Mouse (Mus musculus) lung, postnatal 0 days (tissue): ENCODE measurements around the gene 1700007K13Rik. TPM values are rescaled to one million over a fixed set of nuclear protein-coding genes. Genes with fewer than 3 reads are reported as not detected.
A peak's percentile ranks its signal among the peaks of the same experiment; 100 is the strongest.

Source experiments
- ATAC-seq: fragments of 200-750 bp; cut with Nextera tagmentation; 2 replicates; pipeline ENCODE4 v1.8.0; 2017; ENCODE audit warnings: moderate library complexity
- DNase-seq: peaks from one replicate; pipeline ENCODE4 v3.0.0-alpha.2; 2016; ENCODE audit warnings: low spot score
- H3K27ac ChIP-seq: fragments of 300-500 bp; sonication (generic); 2 replicates; pipeline ENCODE4 v1.5.1; 2014; ENCODE audit warnings: antibody characterized with exemption, mild to moderate bottlenecking, low read length, mixed read lengths
- H3K27me3 ChIP-seq: fragments of 300-500 bp; sonication (generic); replicated peaks from 2 replicates; pipeline ENCODE4 v1.6.1; 2014; ENCODE audit warnings: low read length, mixed read lengths; ENCODE audit not compliant: insufficient read depth
- H3K36me3 ChIP-seq: fragments of 300-500 bp; sonication (generic); 2 replicates; pipeline ENCODE4 v1.6.1; 2014; ENCODE audit warnings: low read length, mixed read lengths; ENCODE audit not compliant: insufficient read depth
- H3K4me1 ChIP-seq: fragments of 300-500 bp; sonication (generic); 2 replicates; pipeline ENCODE4 v1.6.1; 2014; ENCODE audit warnings: antibody characterized with exemption, low read depth, low read length, mixed read lengths; ENCODE audit not compliant: insufficient read depth
- H3K4me2 ChIP-seq: fragments of 300-500 bp; sonication (generic); replicated peaks from 2 replicates; pipeline ENCODE4 v1.6.1; 2014; ENCODE audit warnings: low read depth, mild to moderate bottlenecking, low read length, moderate library complexity, mixed read lengths
- H3K4me3 ChIP-seq: fragments of 300-500 bp; sonication (generic); 2 replicates; pipeline ENCODE4 v1.5.1; 2014; ENCODE audit warnings: low read depth, low read length
- H3K9ac ChIP-seq: fragments of 300-500 bp; sonication (generic); replicated peaks from 2 replicates; pipeline ENCODE4 v1.6.1; 2014; ENCODE audit warnings: low read depth, mild to moderate bottlenecking
- H3K9me3 ChIP-seq: fragments of 300-500 bp; sonication (generic); 2 replicates; pipeline ENCODE4 v1.6.1; 2016; ENCODE audit warnings: low read length, mixed read lengths
- CTCF ChIP-seq: IDR thresholded peaks from 2 replicates; pipeline ENCODE4 v1.5.1; 2016; ENCODE audit warnings: antibody characterized with exemption, mild to moderate bottlenecking
- EP300 ChIP-seq: IDR thresholded peaks from 2 replicates; pipeline ENCODE4 v1.6.1; 2016; ENCODE audit warnings: antibody characterized with exemption, mild to moderate bottlenecking, control low read depth
- WGBS: fragments of 180-500 bp; shearing (Covaris S2); extraction: QIAGEN DNeasy Blood & Tissue Kit; methylation state at CpG from one replicate; pipeline ENCODE4 v1.1.7; 2014; 5-methylcytosine and 5-hydroxymethylcytosine counted together
- polyA plus RNA-seq: library from polyadenylated mRNA; unstranded; fragments of >200 nt; fragmentation: Nextera tagmentation; extraction: Ambion mirVana; gene quantifications from 2 replicates; pipeline ENCODE4 v1.2.1, GENCODE M21; 2015

1700007K13Rik gene
- polyA plus RNA-seq, 1 experiment from 2014 or later: 13.5 TPM

DNA sequence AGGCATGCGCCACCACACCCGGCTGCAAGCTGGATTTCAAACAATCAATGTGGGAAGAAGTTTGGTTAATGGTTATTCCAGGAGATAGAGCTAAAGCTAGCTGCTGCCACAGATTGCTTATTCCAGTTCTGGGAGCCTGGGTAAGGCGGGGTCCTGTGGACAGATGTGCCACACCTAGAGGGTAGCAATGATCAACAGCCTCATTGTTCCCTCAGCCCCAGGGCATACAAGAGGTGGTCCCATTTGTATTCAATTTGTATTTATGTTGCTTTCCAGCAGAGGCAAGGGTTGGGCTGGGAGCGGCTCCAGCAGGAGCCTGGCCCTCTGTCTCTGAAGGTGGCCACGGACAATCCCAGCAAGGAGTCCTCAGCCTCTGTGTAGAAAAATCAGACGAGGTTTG lies 40.2 kb upstream of the 1700007K13Rik start:
- 81% methylated on average over 6 of the region's 6 CpGs for WGBS

DNA sequence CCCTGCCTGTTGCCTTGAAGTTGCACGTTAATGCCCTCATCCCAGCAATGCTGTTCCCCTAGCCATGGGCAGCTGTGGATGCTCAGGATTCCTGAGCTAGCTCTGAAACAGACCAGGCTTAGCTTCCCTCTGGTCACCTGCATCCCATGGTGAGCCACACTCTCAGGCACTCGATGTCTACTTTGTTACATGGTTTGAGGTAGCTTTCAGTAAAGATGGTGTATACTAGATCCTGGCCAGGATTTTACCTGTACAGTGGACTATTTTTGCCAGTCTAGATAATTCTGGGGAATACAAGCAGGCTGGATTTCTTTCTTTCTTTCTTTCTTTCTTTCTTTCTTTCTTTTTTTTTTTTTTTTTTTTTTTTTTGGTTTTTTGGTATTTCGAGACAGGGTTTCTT lies 39.7 kb upstream of the 1700007K13Rik start, which contains the start of gene Gm10134:
Gm10134 (plus strand) TSS at position 301 of the 400 bp plus-strand sequence.
- Histone ChIP-seq H3K27me3 (no peaks in the 10 kb centered on the region), H3K4me3 (no peak within 1 kb of the TSS), H3K36me3 (no peaks in the 10 kb centered on the region), H3K9ac (no peak within 1 kb of the TSS), H3K4me2 (no peak within 1 kb of the TSS), H3K9me3 (no peaks in the 10 kb centered on the region), H3K4me1 (no peaks in the 10 kb centered on the region), H3K27ac (no peak within 1 kb of the TSS)
- TF ChIP-seq EP300 (no peak), CTCF (no peak)
- DNase-seq: no peak
- ATAC-seq: no peak
- WGBS: 55% methylated on average over 3 of the region's 3 CpGs

More for the DNA sequence above, 40.2 kb upstream of the 1700007K13Rik start:
- H3K9ac ChIP-seq: no peak overlapping the region
- H3K4me3 ChIP-seq: no peak overlapping the region
- no peaks in the 10 kb centered on the region for H3K4me1 ChIP-seq
- H3K27ac ChIP-seq: no peak overlapping the region
- ATAC-seq (no peak), DNase-seq (no peak)
- H3K9me3 ChIP-seq: no peaks in the 10 kb centered on the region
- H3K27me3 ChIP-seq: no peaks in the 10 kb centered on the region
- TF ChIP-seq CTCF (no peak), EP300 (no peak)
- H3K4me2 ChIP-seq: no peak overlapping the region
- no peaks in the 10 kb centered on the region for H3K36me3 ChIP-seq

DNA sequence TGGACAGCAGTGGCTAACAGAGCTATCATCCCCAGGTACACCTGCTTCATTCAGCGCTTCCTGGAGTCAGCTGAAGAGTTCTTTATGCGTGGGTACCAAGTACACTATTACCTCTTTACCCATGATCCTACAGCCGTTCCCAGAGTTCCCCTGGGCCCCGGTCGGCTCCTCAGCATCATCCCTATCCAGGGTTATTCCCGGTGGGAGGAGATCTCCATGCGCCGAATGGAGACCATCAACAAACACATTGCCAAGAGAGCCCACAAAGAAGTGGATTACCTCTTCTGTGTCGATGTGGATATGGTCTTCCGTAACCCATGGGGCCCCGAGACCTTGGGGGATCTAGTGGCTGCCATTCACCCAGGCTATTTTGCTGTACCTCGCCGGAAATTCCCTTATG lies 38.5 kb upstream of the 1700007K13Rik start:
- no peaks in the 10 kb centered on the region for H3K4me1 ChIP-seq
- no peak overlapping the region for H3K27ac ChIP-seq
- ATAC-seq (no peak), DNase-seq (no peak)
- H3K36me3 ChIP-seq: no peaks in the 10 kb centered on the region
- WGBS: 87% methylated on average over 13 of the region's 13 CpGs
- no peak overlapping the region for H3K4me2 ChIP-seq
- H3K9me3 ChIP-seq: no peaks in the 10 kb centered on the region
- H3K9ac ChIP-seq: no peak overlapping the region
- H3K4me3 ChIP-seq: no peak overlapping the region
- no peaks in the 10 kb centered on the region for H3K27me3 ChIP-seq
- TF ChIP-seq EP300: no peak
- no peak for TF ChIP-seq CTCF

DNA sequence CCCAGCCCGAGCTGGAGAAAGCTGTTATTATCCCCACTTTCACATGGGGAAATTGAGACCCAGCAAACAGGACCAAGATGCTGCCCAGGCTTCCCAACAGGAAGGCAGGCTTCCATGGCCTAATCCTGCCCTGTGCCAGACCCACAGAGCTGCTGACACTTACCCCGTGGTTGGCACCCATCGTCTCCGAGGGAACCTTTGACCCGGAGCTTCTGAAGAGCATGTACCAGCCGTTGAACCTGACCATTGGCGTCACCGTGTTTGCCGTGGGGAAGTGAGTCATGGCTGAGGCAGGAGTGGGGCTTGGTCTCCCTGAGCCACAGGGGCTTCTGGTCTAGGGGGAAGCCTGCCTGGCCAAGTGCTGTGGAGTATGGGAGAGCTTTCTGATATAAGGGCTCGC lies 36.9 kb upstream of the 1700007K13Rik start:
- Histone ChIP-seq H3K9ac (no peak overlapping the region), H3K27me3 (no peaks in the 10 kb centered on the region), H3K4me2 (no peak overlapping the region), H3K4me1 (no peaks in the 10 kb centered on the region), H3K9me3 (no peaks in the 10 kb centered on the region), H3K36me3 (no peaks in the 10 kb centered on the region), H3K27ac (no peak overlapping the region), H3K4me3 (no peak overlapping the region)
- TF ChIP-seq CTCF (no peak), EP300 (no peak)
- DNase-seq (no peak), ATAC-seq (no peak)
- WGBS: 67% methylated on average over 10 of the region's 10 CpGs

DNA sequence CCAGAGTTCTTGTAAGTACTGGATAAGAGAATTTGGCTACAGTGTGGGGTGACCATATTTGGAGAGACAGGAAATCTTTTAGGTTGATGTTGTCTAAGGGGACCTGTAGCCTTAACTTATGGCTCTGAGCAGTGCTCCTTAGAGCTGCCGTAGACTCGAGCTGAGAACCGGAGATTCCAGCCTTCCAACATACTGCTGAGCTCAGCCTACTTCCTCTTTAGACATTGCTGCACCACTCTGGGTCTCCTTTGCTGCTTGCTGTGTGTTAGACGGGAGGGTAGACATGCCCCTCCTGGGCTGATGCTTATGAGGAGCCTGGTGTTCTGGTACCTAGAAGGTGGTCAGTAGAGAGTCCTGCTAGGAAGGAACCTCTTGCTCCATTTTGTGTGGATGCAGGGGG lies 32.3 kb upstream of the 1700007K13Rik start:
- no peak overlapping the region for H3K9ac ChIP-seq
- H3K4me3 ChIP-seq: no peak overlapping the region
- no peaks in the 10 kb centered on the region for H3K4me1 ChIP-seq
- no peaks in the 10 kb centered on the region for H3K9me3 ChIP-seq
- TF ChIP-seq CTCF (no peak), EP300 (no peak)
- DNase-seq: no peak
- no peak for ATAC-seq
- H3K36me3 ChIP-seq: no peaks in the 10 kb centered on the region
- no peak overlapping the region for H3K27ac ChIP-seq
- no peak overlapping the region for H3K4me2 ChIP-seq
- WGBS: 71% methylated on average over 4 of the region's 4 CpGs
- no peaks in the 10 kb centered on the region for H3K27me3 ChIP-seq

DNA sequence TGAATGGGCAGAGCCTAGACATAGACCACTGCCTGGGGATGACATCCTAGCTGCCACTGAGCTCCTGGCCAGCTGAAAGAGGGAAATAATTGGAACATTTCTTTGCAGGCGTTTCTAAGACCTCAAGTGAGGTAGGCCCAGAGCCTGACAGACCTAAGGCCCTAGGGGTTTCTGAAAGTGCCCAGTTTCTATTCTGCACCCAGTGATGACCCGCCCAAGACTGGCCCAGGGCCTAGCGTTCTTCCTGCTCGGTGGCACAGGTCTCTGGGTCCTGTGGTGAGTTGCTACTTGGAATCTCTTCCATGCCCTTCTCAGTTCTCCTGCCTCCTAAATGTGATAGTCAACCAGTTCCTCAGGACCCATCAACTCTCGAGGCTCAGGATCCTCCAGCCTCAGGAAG lies 31.4 kb upstream of the 1700007K13Rik start:
- H3K9me3 ChIP-seq: no peaks in the 10 kb centered on the region
- H3K27me3 ChIP-seq: no peaks in the 10 kb centered on the region
- H3K9ac ChIP-seq: no peak overlapping the region
- no peak overlapping the region for H3K27ac ChIP-seq
- H3K36me3 ChIP-seq: no peaks in the 10 kb centered on the region
- no peak for ATAC-seq
- TF ChIP-seq CTCF: no peak
- no peak for TF ChIP-seq EP300
- DNase-seq: no peak
- H3K4me1 ChIP-seq: no peaks in the 10 kb centered on the region
- no peak overlapping the region for H3K4me2 ChIP-seq
- 83% methylated on average over 5 of the region's 5 CpGs for WGBS
- H3K4me3 ChIP-seq: no peak overlapping the region

DNA sequence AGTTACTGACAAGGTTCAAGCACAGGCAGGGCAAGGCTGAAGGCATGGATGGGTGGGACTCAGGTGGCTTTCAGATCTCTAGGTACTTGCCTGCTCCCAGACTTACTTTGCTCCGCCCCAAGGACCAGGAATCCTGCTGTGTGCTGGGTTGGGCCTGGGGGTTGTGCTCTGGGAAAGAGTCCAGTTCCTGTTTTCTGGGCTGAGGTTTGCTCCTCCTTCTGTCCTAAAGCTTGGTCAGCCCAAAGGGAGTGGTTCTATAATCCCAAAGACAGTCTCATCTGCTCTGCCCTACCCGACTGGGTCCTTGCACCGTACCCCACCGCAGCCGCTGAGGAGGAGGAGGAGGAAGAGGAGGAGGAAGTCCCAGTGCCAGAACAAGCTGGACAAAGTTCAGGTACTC lies 30.5 kb upstream of the 1700007K13Rik start, which contains the start of gene Gbgt1:
Gbgt1 (plus strand) TSS at position 221 of the 400 bp plus-strand sequence.
- Histone ChIP-seq H3K27ac (no peak within 1 kb of the TSS), H3K4me1 (no peaks in the 10 kb centered on the region), H3K4me2 (0 out of 2 replicates have a peak within 1 kb of the TSS, but pooled peaks have one; percentile 1), H3K27me3 (no peaks in the 10 kb centered on the region), H3K4me3 (no peak within 1 kb of the TSS), H3K9ac (no peak within 1 kb of the TSS), H3K9me3 (no peaks in the 10 kb centered on the region), H3K36me3 (no peaks in the 10 kb centered on the region)
- DNase-seq (peak; percentile 30), ATAC-seq (peak; percentile 17)
- WGBS: 67% methylated on average over 5 of the region's 5 CpGs
- TF ChIP-seq CTCF: no peak
- no peak for TF ChIP-seq EP300
